Mouse (Mus musculus) neural tube, embryonic 14.5 days (tissue): ENCODE measurements around the gene Mindy4. TPM values are rescaled to one million over a fixed set of nuclear protein-coding genes. Genes with fewer than 3 reads are reported as not detected.

ENCODE experiments used
- ATAC-seq: fragments of 200-750 bp; cut with Nextera tagmentation; 2 replicates; pipeline ENCODE4 v1.8.0; 2017; ENCODE audit warnings: low read depth, mild to moderate bottlenecking, moderate TSS enrichment, moderate library complexity
- H3K27ac ChIP-seq: fragments of 300-500 bp; sonication (generic); 2 replicates; pipeline ENCODE4 v1.5.1; 2014; ENCODE audit warnings: low read depth, mild to moderate bottlenecking, control low read depth, low read length, moderate library complexity, mixed read lengths
- H3K27me3 ChIP-seq: fragments of 300-500 bp; sonication (generic); 2 replicates; pipeline ENCODE4 v1.6.1; 2014; ENCODE audit warnings: low read length; ENCODE audit not compliant: control insufficient read depth, insufficient read depth
- H3K36me3 ChIP-seq: fragments of 300-500 bp; sonication (generic); 2 replicates; pipeline ENCODE4 v1.6.1; 2014; ENCODE audit warnings: low read length, mixed read lengths; ENCODE audit not compliant: control insufficient read depth, insufficient read depth
- H3K4me1 ChIP-seq: fragments of 300-500 bp; sonication (generic); 2 replicates; pipeline ENCODE4 v1.6.1; 2014; ENCODE audit warnings: low read length; ENCODE audit not compliant: control insufficient read depth, insufficient read depth
- H3K4me2 ChIP-seq: fragments of 300-500 bp; sonication (generic); 2 replicates; pipeline ENCODE4 v1.6.1; 2014; ENCODE audit warnings: mild to moderate bottlenecking, low read depth, low read length, control low read depth
- H3K4me3 ChIP-seq: fragments of 300-500 bp; sonication (generic); 2 replicates; pipeline ENCODE4 v1.5.1; 2014; ENCODE audit warnings: low read depth, low read length, control low read depth, mixed read lengths
- H3K9ac ChIP-seq: fragments of 300-500 bp; sonication (generic); replicated peaks from 2 replicates; pipeline ENCODE4 v1.6.1; 2014; ENCODE audit warnings: low read depth, mild to moderate bottlenecking, control low read depth, low read length, mixed read lengths
- H3K9me3 ChIP-seq: fragments of 300-500 bp; sonication (generic); 2 replicates; pipeline ENCODE4 v1.6.1; 2016; ENCODE audit warnings: low read length; ENCODE audit not compliant: control insufficient read depth
- WGBS: fragments of 180-500 bp; shearing (Covaris S2); extraction: QIAGEN DNeasy Blood & Tissue Kit; methylation state at CpG from one replicate; pipeline ENCODE4 v1.1.7; 2014; 5-methylcytosine and 5-hydroxymethylcytosine counted together
- polyA plus RNA-seq: library from polyadenylated mRNA; unstranded; fragments of >200 nt; fragmentation: Nextera tagmentation; extraction: Ambion mirVana; gene quantifications from 2 replicates; pipeline ENCODE4 v1.2.1, GENCODE M21; 2014

Gene Mindy4
- polyA plus RNA-seq, 1 experiment from 2014 or later, result 11.4 TPM

GRCm38 (mm10) chr6:55230048-55230447 is 26.9 kb downstream of the Mindy4 start:
- no peaks in the 10 kb centered on the region for H3K9me3 ChIP-seq
- no peak overlapping the region for H3K27ac ChIP-seq
- WGBS, result 82% methylated on average over 8 of the region's 8 CpGs
- H3K9ac ChIP-seq, result no peak overlapping the region
- no peak for ATAC-seq
- H3K36me3 ChIP-seq, result no peaks in the 10 kb centered on the region
- H3K4me1 ChIP-seq, result no peaks in the 10 kb centered on the region
- H3K4me2 ChIP-seq, result no peak overlapping the region
- H3K4me3 ChIP-seq, result no peak overlapping the region
- H3K27me3 ChIP-seq, result no peaks in the 10 kb centered on the region

GRCm38 (mm10) chr6:55232101-55232500 is 28.9 kb downstream of the Mindy4 start:
- H3K4me3 ChIP-seq, result no peak overlapping the region
- no peak overlapping the region for H3K27ac ChIP-seq
- no peaks in the 10 kb centered on the region for H3K36me3 ChIP-seq
- no peak overlapping the region for H3K9ac ChIP-seq
- 91% methylated on average over 7 of the region's 7 CpGs for WGBS
- no peaks in the 10 kb centered on the region for H3K27me3 ChIP-seq
- H3K9me3 ChIP-seq, result no peaks in the 10 kb centered on the region
- H3K4me1 ChIP-seq, result no peaks in the 10 kb centered on the region
- no peak for ATAC-seq
- H3K4me2 ChIP-seq, result no peak overlapping the region

- H3K27ac ChIP-seq, result no peak overlapping the region
Observed at GRCm38 (mm10) chr6:55232524-55233264, 29.5 kb downstream of the Mindy4 start.

GRCm38 (mm10) chr6:55233326-55233725 is 30.1 kb downstream of the Mindy4 start:
- H3K4me1 ChIP-seq, result no peaks in the 10 kb centered on the region
- ATAC-seq, result peak; percentile 25; the same call in 1 of the 2 replicates
- no peak overlapping the region for H3K4me3 ChIP-seq
- no peaks in the 10 kb centered on the region for H3K36me3 ChIP-seq
- H3K4me2 ChIP-seq, result no peak overlapping the region
- H3K27me3 ChIP-seq, result no peaks in the 10 kb centered on the region
- no peaks in the 10 kb centered on the region for H3K9me3 ChIP-seq
- H3K9ac ChIP-seq, result no peak overlapping the region
- H3K27ac ChIP-seq, result no peak overlapping the region
- whole genome bisulfite sequencing, result 95% methylated on average over 5 of the region's 5 CpGs

More at GRCm38 (mm10) chr6:55232524-55233264, 29.5 kb downstream of the Mindy4 start:
- no peaks in the 10 kb centered on the region for H3K4me1 ChIP-seq
- WGBS, result 76% methylated on average over 3 of the region's 3 CpGs
- no peaks in the 10 kb centered on the region for H3K27me3 ChIP-seq
- ATAC-seq, result peak; percentile 76; the same call in 1 of the 2 replicates
- H3K9ac ChIP-seq, result no peak overlapping the region
- H3K9me3 ChIP-seq, result no peaks in the 10 kb centered on the region
- H3K4me3 ChIP-seq, result no peak overlapping the region
- no peak overlapping the region for H3K4me2 ChIP-seq
- H3K36me3 ChIP-seq, result no peaks in the 10 kb centered on the region

- Histone ChIP-seq H3K36me3 (no peaks in the 10 kb centered on the region), H3K4me3 (no peak overlapping the region), H3K9ac (no peak overlapping the region), H3K27ac (no peak overlapping the region), H3K9me3 (no peaks in the 10 kb centered on the region), H3K4me1 (no peaks in the 10 kb centered on the region), H3K4me2 (no peak overlapping the region), H3K27me3 (no peaks in the 10 kb centered on the region)
- ATAC-seq, result no peak
- 88% methylated on average over 6 of the region's 6 CpGs for WGBS
Observed at GRCm38 (mm10) chr6:55234636-55235035, 31.5 kb downstream of the Mindy4 start.

- H3K9ac ChIP-seq, result no peak overlapping the region
- WGBS, result 93% methylated on average over 4 of the region's 4 CpGs
- no peak overlapping the region for H3K4me3 ChIP-seq
- H3K9me3 ChIP-seq, result no peaks in the 10 kb centered on the region
- no peak overlapping the region for H3K4me2 ChIP-seq
- H3K27ac ChIP-seq, result no peak overlapping the region
- H3K4me1 ChIP-seq, result no peaks in the 10 kb centered on the region
- no peaks in the 10 kb centered on the region for H3K36me3 ChIP-seq
- H3K27me3 ChIP-seq, result no peaks in the 10 kb centered on the region
- ATAC-seq, result no peak
Observed at GRCm38 (mm10) chr6:55235733-55236132, 32.5 kb downstream of the Mindy4 start.

GRCm38 (mm10) chr6:55239931-55240330 is 36.7 kb downstream of the Mindy4 start:
- H3K27me3 ChIP-seq, result no peaks in the 10 kb centered on the region
- no peak overlapping the region for H3K4me3 ChIP-seq
- no peak overlapping the region for H3K4me2 ChIP-seq
- no peaks in the 10 kb centered on the region for H3K36me3 ChIP-seq
- no peak overlapping the region for H3K27ac ChIP-seq
- H3K9me3 ChIP-seq, result no peaks in the 10 kb centered on the region
- WGBS, result 53% methylated on average over 8 of the region's 8 CpGs
- H3K4me1 ChIP-seq, result no peaks in the 10 kb centered on the region
- H3K9ac ChIP-seq, result no peak overlapping the region
- no peak for ATAC-seq

GRCm38 (mm10) chr6:55240591-55241260 is 37.5 kb downstream of the Mindy4 start:
- H3K9ac ChIP-seq, result no peak overlapping the region
- no peak overlapping the region for H3K27ac ChIP-seq
- H3K4me1 ChIP-seq, result no peaks in the 10 kb centered on the region
- H3K36me3 ChIP-seq, result no peaks in the 10 kb centered on the region
- no peaks in the 10 kb centered on the region for H3K9me3 ChIP-seq
- H3K4me2 ChIP-seq, result no peak overlapping the region
- no peak overlapping the region for H3K4me3 ChIP-seq
- ATAC-seq, result no peak
- H3K27me3 ChIP-seq, result no peaks in the 10 kb centered on the region
- WGBS, result 86% methylated on average over 9 of the region's 9 CpGs

- no peaks in the 10 kb centered on the region for H3K27me3 ChIP-seq
- no peaks in the 10 kb centered on the region for H3K4me1 ChIP-seq
- ATAC-seq, result no peak
- no peaks in the 10 kb centered on the region for H3K9me3 ChIP-seq
- no peaks in the 10 kb centered on the region for H3K36me3 ChIP-seq
- no peak overlapping the region for H3K27ac ChIP-seq
- 87% methylated on average over 5 of the region's 5 CpGs for WGBS
- H3K4me2 ChIP-seq, result no peak overlapping the region
- no peak overlapping the region for H3K9ac ChIP-seq
- no peak overlapping the region for H3K4me3 ChIP-seq
Observed at GRCm38 (mm10) chr6:55241479-55241878, 38.3 kb downstream of the Mindy4 start.
